Mouse (Mus musculus) neural tube, embryonic 13.5 days (tissue): ENCODE measurements at regions not wholly inside any gene's neighbourhood (a gene's known extent, or its start where the extent isn't known, plus 50 kb on each side); places are given as distances from the start of the nearest gene placed in this dataset.

Source experiments
- ATAC-seq: fragments of 200-750 bp; cut with Nextera tagmentation; 2 replicates; pipeline ENCODE4 v1.8.0; 2017; ENCODE audit warnings: low read depth, mild to moderate bottlenecking, moderate TSS enrichment, moderate library complexity
- H3K27ac ChIP-seq: fragments of 300-500 bp; sonication (generic); replicated peaks from 2 replicates; pipeline ENCODE4 v1.5.1; 2015; ENCODE audit warnings: moderate library complexity, mild to moderate bottlenecking, inconsistent platforms
- H3K27me3 ChIP-seq: fragments of 300-500 bp; sonication (generic); 2 replicates; pipeline ENCODE4 v1.6.1; 2015; ENCODE audit warnings: mild to moderate bottlenecking, inconsistent platforms
- H3K36me3 ChIP-seq: fragments of 300-500 bp; sonication (generic); 2 replicates; pipeline ENCODE4 v1.6.1; 2015; ENCODE audit warnings: mild to moderate bottlenecking, inconsistent platforms
- H3K4me1 ChIP-seq: fragments of 300-500 bp; sonication (generic); replicated peaks from 2 replicates; pipeline ENCODE4 v1.6.1; 2015; ENCODE audit warnings: inconsistent platforms
- H3K4me2 ChIP-seq: fragments of 300-500 bp; sonication (generic); 2 replicates; pipeline ENCODE4 v1.6.1; 2015; ENCODE audit warnings: inconsistent platforms, mild to moderate bottlenecking, moderate library complexity
- H3K4me3 ChIP-seq: fragments of 300-500 bp; sonication (generic); 2 replicates; pipeline ENCODE4 v1.5.1; 2015; ENCODE audit warnings: mild to moderate bottlenecking, inconsistent platforms
- H3K9ac ChIP-seq: fragments of 300-500 bp; sonication (generic); 2 replicates; pipeline ENCODE4 v1.6.1; 2015; ENCODE audit warnings: moderate library complexity, mild to moderate bottlenecking, inconsistent platforms
- H3K9me3 ChIP-seq: fragments of 300-500 bp; sonication (generic); 2 replicates; pipeline ENCODE4 v1.6.1; 2016; ENCODE audit warnings: inconsistent platforms
- WGBS: fragments of 180-500 bp; shearing (Covaris S2); methylation state at CpG from one replicate; pipeline ENCODE4 v1.1.7; 2015; 5-methylcytosine and 5-hydroxymethylcytosine counted together

DNA sequence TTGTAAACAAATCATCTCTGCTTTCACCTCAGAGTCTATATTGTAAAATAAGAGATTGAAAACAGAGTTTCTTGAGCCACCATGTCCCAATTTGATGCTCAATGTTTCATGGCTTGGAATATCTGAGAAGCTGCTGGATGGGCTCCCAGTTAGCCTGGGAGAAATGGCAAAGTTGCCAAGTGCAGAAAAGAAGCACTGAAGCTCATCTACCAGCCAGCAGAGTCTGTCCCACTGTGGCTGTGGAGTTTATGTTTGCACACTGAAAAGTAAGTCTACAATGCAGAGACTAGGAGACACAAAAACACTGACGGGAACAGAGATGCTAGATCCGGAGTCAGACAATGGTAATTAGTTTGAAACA is 341.7 kb downstream of the Fam84a start:
- no peak overlapping the region for H3K9ac ChIP-seq
- no peak for ATAC-seq
- no peaks in the 10 kb centered on the region for H3K9me3 ChIP-seq
- no peak overlapping the region for H3K4me2 ChIP-seq
- H3K27ac ChIP-seq, result no peak overlapping the region
- no peaks in the 10 kb centered on the region for H3K27me3 ChIP-seq
- 89% methylated on average over 2 of the region's 2 CpGs for whole genome bisulfite sequencing
- no peaks in the 10 kb centered on the region for H3K4me1 ChIP-seq
- no peaks in the 10 kb centered on the region for H3K36me3 ChIP-seq
- no peak overlapping the region for H3K4me3 ChIP-seq

DNA sequence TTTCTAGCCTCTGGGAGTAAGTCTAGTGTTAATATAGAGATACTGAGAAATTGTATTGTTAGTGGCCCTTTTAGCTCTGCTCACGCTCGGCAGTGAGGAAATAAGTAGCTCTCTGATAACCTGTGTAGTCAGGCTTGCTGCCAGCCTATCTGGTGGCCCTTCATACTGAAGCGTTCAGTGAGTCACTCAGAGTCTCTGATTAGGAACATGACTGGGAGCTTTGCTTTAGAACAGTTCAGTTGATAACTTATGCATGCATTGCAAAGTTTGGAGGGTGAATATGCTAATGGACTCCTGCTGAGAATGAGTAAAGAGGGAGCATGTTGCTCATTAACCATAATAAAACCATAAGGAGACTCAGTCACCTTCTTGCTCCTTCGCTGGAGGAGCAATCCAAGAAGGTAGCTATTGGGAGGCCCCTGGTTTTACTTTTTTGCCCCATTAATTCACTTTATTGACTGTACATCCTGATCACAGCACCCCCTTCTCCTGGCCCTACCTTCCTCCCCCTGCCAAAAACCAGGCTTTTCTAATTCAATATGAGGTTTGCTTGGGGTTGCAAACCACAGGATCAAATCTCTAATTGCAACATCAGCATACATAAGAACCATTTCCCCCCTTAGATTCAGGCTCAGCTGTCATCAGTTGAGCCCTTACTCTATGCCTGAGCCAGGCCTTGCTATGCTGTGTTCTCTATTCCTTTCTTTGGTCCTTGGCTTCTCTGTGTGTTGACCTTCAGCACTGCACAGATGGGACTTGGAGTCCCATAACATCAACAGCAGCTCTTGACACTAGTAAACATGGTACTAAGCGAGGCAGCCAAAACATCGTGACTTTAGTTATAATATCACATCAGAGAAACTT is 342.3 kb downstream of the Fam84a start:
- H3K9me3 ChIP-seq, result no peaks in the 10 kb centered on the region
- H3K9ac ChIP-seq, result no peak overlapping the region
- H3K4me3 ChIP-seq, result no peak overlapping the region
- no peaks in the 10 kb centered on the region for H3K4me1 ChIP-seq
- H3K4me2 ChIP-seq, result no peak overlapping the region
- ATAC-seq, result no peak
- H3K36me3 ChIP-seq, result no peaks in the 10 kb centered on the region
- no peaks in the 10 kb centered on the region for H3K27me3 ChIP-seq
- WGBS, result 78% methylated on average over 6 of the region's 6 CpGs
- no peak overlapping the region for H3K27ac ChIP-seq

DNA sequence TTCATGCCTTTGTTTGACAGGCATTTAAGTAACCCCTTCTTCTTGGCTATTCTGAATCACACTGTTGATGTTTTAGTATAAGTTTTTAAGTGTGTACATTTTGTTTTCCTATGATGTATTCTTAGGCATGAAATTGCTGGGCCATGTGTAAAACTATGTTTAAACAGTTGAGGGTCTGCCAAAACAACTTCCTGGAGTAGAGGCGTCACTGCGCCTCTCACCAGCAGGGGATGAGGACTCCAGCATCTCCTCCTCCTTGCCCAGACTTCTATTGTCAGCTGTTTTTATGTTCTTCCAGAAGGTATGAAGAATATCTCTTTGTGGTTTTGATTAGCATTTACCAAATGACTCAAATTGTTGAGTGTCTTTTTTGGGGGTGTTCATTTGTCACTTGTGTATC is 372.1 kb downstream of the Fam84a start:
- WGBS, result 83% methylated on average over 2 of the region's 2 CpGs
- no peaks in the 10 kb centered on the region for H3K27me3 ChIP-seq
- no peak for ATAC-seq
- no peak overlapping the region for H3K4me2 ChIP-seq
- H3K4me3 ChIP-seq, result no peak overlapping the region
- no peak overlapping the region for H3K27ac ChIP-seq
- no peaks in the 10 kb centered on the region for H3K9me3 ChIP-seq
- no peaks in the 10 kb centered on the region for H3K36me3 ChIP-seq
- no peak overlapping the region for H3K9ac ChIP-seq
- H3K4me1 ChIP-seq, result no peaks in the 10 kb centered on the region

DNA sequence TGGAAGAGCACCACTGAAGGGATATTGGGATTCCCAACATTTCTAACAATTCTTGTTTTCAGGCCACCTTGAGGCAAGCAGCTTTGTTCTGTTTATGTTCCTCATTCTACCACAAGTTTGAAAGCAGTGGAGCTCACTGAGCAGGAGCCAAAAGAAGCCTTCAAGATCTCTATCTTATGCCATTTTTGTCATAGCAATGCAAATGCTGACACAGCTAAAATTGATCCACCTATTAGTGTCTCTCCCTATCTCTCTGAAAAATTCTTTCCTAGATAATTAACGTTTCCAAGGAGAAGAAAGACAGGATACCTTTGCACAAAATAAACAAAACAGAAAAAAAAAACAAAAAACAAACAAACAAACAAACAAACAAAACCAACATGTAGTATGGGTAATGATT is 375.2 kb downstream of the Fam84a start:
- Histone ChIP-seq H3K9ac (no peak overlapping the region), H3K4me1 (no peaks in the 10 kb centered on the region), H3K4me2 (no peak overlapping the region), H3K27ac (no peak overlapping the region), H3K36me3 (no peaks in the 10 kb centered on the region), H3K27me3 (no peaks in the 10 kb centered on the region), H3K4me3 (no peak overlapping the region), H3K9me3 (no peaks in the 10 kb centered on the region)
- no peak for ATAC-seq
- WGBS, result 88% methylated on average over 1 of the region's 1 CpGs

DNA sequence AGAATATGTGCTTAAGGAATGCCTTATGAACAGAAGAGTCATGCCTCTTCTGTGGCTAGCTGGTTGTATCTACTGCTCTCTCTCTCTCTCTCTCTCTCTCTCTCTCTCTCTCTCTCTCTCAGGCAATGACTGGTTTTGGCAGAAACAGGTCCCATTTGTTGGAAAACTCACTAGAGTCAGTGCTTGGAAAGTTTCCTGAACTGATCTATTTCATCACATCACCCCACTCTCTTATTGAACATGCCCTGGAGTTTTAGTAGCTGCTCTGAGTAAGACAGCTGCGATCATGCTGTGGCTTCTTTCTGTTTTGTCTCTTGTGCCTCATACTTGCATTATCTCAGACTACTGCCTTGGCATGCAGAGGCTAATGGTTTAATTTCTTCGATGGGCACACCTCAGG is 382.2 kb downstream of the Fam84a start:
- Histone ChIP-seq H3K4me1 (no peaks in the 10 kb centered on the region), H3K9me3 (no peaks in the 10 kb centered on the region), H3K27me3 (no peaks in the 10 kb centered on the region), H3K36me3 (no peaks in the 10 kb centered on the region), H3K4me3 (no peak overlapping the region), H3K9ac (no peak overlapping the region), H3K4me2 (no peak overlapping the region), H3K27ac (no peak overlapping the region)
- no peak for ATAC-seq
- 92% methylated on average over 2 of the region's 2 CpGs for WGBS

DNA sequence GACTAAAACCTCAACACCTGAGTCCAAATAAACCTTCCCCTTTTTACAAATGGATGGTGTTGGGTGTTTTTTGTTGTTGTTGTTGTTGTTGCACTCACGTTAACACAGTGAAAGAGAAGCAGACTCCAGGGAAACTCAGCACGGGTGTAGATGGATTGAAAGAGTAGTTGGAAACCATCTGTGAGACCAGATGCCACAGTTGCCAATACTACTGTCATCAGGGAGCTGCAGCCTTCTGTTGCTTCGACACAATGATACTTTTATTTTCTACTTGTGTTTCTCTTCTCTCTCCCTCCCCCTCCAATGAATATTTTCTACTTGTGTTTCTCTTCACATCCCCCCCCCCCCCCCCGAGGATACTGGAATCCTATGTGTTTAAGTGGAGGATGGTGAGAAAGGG is 382.7 kb downstream of the Fam84a start:
- H3K4me1 ChIP-seq, result no peaks in the 10 kb centered on the region
- no peaks in the 10 kb centered on the region for H3K27me3 ChIP-seq
- no peak overlapping the region for H3K9ac ChIP-seq
- H3K36me3 ChIP-seq, result no peaks in the 10 kb centered on the region
- H3K4me3 ChIP-seq, result no peak overlapping the region
- H3K9me3 ChIP-seq, result no peaks in the 10 kb centered on the region
- H3K4me2 ChIP-seq, result no peak overlapping the region
- 74% methylated on average over 4 of the region's 4 CpGs for WGBS
- H3K27ac ChIP-seq, result no peak overlapping the region
- ATAC-seq, result no peak

DNA sequence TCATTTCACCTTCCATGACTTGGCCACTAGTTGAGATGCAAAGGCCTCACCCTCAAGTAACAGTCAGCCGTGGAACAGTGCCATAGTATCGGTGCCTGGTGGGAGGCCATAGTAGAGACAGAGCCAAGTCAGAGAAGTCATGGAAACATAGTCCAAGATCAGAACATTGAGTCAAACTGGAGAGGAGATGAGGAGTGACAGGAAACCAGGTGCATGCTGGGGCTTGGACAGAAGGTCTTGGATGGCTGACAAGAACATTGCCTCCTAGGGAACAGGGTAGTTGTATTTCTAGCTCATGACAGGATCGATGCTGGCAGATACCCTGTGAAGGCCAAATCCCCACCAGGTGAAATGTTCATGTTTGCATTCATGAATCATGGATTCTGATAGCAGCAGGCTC is 385.4 kb downstream of the Fam84a start:
- Histone ChIP-seq H3K4me1 (no peaks in the 10 kb centered on the region), H3K4me3 (no peak overlapping the region), H3K27me3 (no peaks in the 10 kb centered on the region), H3K27ac (no peak overlapping the region), H3K36me3 (no peaks in the 10 kb centered on the region), H3K4me2 (no peak overlapping the region), H3K9me3 (no peaks in the 10 kb centered on the region), H3K9ac (no peak overlapping the region)
- 95% methylated on average over 3 of the region's 3 CpGs for WGBS
- ATAC-seq, result no peak

DNA sequence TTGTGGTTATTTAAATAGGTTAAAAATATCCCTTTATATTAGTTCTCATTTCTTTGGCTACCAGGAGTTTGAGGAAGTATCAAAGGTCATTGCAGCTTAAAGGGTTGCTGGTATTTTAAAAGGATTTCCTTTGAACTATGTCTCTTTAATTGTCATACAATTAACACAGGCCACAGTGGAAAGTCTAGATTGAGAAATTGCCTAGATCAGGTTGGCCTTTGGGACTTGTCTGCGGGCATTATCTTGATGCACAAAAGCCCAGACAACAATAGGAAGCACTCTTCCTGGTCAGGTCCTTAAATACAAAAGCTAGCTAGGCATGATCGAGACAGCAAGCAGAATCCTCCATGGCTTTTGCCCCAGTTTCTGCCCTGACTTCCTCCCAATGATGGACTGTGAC is 398.0 kb downstream of the Fam84a start:
- no peak for ATAC-seq

DNA sequence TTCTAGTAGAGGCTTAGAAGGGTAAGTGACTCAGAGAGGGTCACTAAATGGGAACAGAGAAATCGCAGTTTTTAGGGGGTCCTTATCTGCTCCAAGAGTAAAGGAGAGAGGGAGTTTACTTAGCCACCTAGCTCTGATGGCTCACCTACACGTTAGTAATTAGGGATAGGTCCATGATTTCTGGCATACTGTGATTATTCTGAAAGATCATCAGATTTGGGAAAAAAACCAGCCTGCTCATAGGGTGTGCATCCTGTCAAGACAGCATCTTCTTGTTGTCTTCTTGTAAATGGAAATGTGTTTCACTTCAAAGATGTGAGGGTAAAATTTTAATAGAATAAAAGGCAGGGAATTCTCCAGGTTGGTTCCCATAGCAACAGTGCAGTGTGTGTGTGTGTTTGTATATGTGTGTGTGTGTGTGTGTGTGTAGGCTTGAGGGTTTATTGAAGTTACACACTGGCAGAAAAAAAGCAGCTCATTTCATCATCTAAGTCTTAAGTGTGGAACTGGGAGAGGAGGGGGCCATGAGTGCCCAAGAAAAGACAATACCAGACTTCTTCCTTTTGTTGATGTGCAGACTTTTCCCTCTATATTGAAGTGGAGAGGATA is 407.4 kb downstream of the Fam84a start:
- WGBS, result 73% methylated on average over 2 of the region's 2 CpGs
- Histone ChIP-seq H3K36me3 (no peaks in the 10 kb centered on the region), H3K27ac (no peak overlapping the region), H3K9me3 (no peaks in the 10 kb centered on the region), H3K4me3 (no peak overlapping the region), H3K4me1 (no peaks in the 10 kb centered on the region), H3K9ac (no peak overlapping the region), H3K4me2 (no peak overlapping the region), H3K27me3 (no peaks in the 10 kb centered on the region)
- ATAC-seq, result no peak

More for the DNA sequence above, 398.0 kb downstream of the Fam84a start:
- WGBS, result 80% methylated on average over 2 of the region's 2 CpGs
- Histone ChIP-seq H3K4me3 (no peak overlapping the region), H3K36me3 (no peaks in the 10 kb centered on the region), H3K4me2 (no peak overlapping the region), H3K9me3 (no peaks in the 10 kb centered on the region), H3K9ac (no peak overlapping the region), H3K27me3 (no peaks in the 10 kb centered on the region), H3K27ac (no peak overlapping the region), H3K4me1 (no peaks in the 10 kb centered on the region)

DNA sequence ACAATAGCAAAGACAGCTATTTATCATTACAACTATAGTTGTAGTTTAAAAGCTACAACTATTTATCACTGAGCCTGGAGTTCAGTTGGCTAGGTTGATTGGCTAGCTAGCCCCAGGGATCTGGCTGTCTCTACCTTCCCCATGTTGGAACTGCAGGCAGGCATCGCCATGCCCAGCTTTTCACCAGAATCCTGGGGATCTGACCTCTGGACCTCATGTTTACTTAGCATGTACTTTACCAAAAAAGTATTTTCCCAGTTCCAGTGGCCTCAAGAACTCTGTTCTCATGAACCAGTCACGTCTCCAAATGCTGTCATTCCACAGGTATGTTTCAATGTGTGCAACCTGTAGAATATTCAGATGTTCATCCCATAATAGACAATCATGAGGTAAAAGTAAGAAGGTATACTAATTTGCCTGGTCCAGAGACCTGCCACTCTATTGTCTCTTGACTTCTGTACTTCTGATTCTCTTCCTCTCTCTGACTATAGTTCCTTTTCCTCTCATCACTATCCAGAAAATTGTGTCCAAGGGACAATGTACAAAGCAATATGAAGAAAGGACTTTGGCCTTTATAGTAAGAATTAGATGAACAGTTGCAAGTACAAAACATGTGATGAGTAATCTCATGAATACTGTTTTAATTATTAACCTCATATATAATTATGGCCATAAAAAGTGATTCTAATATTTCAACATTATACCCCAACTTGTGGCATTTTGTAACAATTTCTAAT is 421.8 kb downstream of the Fam84a start:
- Histone ChIP-seq H3K9ac (no peak overlapping the region), H3K27ac (no peak overlapping the region), H3K36me3 (no peaks in the 10 kb centered on the region), H3K4me2 (no peak overlapping the region), H3K27me3 (no peaks in the 10 kb centered on the region), H3K4me1 (no peaks in the 10 kb centered on the region), H3K9me3 (no peaks in the 10 kb centered on the region), H3K4me3 (no peak overlapping the region)
- WGBS, result 79% methylated on average over 2 of the region's 2 CpGs
- no peak for ATAC-seq

DNA sequence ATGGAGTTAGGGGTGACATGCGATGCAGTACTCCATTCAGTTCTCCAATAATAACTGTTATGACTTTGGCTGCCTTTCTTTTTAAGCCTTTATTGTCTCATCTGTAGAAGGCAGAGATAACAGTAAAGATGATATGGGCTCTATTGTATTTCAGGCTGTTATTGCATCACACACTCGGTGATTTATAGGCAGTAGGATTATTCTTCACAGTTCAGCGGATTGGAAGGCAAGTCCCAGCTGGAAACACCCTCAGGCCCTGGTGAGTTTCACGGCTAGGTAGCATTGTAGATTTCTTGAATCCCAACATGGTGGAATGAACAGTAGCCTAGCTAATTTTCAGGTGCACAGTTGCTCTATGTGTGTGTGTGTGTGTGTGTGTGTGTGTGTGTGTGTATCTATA is 422.9 kb downstream of the Fam84a start:
- no peaks in the 10 kb centered on the region for H3K27me3 ChIP-seq
- H3K4me3 ChIP-seq, result no peak overlapping the region
- H3K4me2 ChIP-seq, result no peak overlapping the region
- no peaks in the 10 kb centered on the region for H3K4me1 ChIP-seq
- H3K9me3 ChIP-seq, result no peaks in the 10 kb centered on the region
- H3K27ac ChIP-seq, result no peak overlapping the region
- no peaks in the 10 kb centered on the region for H3K36me3 ChIP-seq
- WGBS, result 72% methylated on average over 4 of the region's 4 CpGs
- no peak overlapping the region for H3K9ac ChIP-seq
- no peak for ATAC-seq

DNA sequence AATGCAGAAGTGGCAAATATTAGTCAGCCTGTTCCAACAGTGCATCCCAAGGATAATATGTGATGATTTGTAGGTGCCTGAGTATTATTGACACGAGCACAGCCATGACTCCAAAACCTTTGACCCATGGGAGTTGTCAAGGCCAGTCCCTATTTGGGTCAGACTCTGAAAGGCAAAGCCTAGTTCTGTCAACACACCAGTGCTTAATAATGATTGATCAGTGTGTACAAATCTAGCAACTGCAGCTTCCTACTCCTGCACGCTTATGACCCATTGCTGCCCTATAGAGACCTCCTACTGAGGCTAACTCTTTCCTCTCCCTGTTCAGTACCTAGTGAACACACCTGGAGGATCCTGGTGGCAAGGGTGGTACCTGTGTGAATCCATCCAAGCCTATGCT is 427.3 kb downstream of the Fam84a start:
- Histone ChIP-seq H3K4me1 (no peaks in the 10 kb centered on the region), H3K9ac (no peak overlapping the region), H3K9me3 (no peaks in the 10 kb centered on the region), H3K36me3 (no peaks in the 10 kb centered on the region), H3K4me2 (no peak overlapping the region), H3K27ac (no peak overlapping the region), H3K4me3 (no peak overlapping the region), H3K27me3 (no peaks in the 10 kb centered on the region)
- ATAC-seq, result no peak
- 81% methylated on average over 2 of the region's 2 CpGs for WGBS
